Mouse (Mus musculus) lung, postnatal 36 days (tissue): ENCODE measurements at regions not wholly inside any gene's neighbourhood (a gene's known extent, or its start where the extent isn't known, plus 50 kb on each side); places are given as distances from the start of the nearest gene placed in this dataset.

Source experiments
- DNase-seq: peaks from one replicate; pipeline ENCODE4 v3.0.0; 2022; ENCODE audit warnings: mixed read lengths

DNA sequence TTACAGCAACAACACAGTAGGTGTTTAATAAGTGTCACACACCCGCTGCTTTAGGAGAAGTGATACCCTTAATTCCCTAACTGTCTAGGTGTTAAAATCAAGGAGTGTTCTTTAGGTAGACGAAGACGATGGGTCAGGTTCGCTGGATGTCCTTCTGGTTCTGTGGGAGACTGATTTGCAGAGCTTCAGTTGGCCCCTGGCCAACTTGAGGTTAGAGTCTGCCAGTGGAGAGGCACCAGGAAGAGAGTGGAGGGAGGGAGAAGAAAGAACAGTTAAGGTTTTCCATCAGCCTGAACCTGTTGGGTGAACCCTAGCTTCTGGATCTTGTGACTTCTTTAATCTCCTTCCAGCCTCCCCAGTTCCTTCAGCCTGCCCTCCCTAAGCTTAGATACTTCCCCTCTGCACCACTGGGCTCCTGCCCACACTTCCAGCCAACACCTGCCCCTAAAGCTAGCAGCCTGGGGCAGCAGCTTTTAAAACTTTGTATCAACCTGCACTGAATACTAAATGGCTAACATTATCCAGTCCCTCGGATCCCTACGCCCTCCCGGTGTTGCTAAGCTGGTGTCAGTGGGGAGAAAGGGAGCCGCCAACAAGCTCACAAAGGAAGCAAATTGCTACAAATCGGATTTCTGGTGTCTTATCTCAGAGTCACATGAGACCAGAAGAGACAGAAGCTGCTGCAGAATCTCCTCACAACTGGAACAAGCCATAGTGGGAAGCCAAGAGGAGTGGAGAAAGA, 62.1 kb upstream of the Adgrl1 start:
- peak; percentile 12 for DNase-seq

DNA sequence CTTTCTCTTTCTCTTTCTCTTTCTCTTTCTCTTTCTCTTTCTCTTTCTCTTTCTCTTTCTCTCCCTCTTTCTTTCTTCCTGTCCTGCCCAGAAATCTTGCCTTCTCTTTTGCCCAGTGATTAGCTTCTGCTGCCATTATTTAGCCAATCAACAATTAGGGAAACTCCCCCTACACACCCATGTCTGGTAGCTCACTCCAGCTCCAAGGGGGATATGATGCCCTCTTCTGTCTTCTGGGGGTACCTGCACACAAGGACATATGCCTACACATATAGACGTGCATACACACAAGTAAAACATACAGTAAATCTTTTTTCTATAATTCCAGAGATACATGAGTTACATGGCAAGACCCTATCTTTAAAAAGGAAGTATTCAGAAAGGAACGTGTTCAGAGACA, 70.1 kb upstream of the Adgrl1 start:
- DNase-seq = no peak

DNA sequence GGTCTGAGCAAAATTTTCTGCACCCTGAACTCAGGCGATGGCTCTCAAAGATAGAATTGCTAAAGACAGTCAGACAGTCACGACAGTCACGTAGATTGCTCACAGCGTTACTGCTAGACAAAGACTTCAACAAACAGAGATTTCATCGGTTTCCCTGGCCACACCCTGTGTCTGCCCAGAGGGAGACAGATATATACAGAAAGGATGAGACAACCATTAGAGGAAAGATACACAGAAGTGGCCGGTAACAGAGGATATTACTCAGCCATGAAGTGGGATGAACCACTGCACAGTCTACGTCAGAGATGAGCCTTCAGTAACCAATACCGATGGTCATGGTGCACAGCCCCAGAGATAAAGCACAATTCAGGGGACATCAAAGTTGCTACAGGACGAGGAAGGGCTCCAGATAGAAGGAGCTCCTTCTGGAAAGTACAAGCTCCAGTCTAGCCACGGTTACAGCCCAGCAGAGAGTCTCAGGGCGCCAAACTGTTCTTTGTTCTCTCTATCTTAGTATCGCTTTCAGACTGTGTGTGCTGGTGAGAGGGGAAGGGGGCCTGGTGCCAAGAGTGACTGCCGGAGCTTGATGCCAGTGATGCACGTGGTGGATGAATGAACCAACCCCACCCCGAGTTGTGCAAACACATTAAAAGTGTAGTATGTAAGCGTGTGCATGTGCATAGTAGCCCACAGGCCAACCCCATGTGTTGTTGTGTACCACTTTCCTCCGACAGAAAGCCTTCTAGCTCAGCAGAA, 74.8 kb upstream of the Adgrl1 start:
- peak; percentile 75 for DNase-seq

DNA sequence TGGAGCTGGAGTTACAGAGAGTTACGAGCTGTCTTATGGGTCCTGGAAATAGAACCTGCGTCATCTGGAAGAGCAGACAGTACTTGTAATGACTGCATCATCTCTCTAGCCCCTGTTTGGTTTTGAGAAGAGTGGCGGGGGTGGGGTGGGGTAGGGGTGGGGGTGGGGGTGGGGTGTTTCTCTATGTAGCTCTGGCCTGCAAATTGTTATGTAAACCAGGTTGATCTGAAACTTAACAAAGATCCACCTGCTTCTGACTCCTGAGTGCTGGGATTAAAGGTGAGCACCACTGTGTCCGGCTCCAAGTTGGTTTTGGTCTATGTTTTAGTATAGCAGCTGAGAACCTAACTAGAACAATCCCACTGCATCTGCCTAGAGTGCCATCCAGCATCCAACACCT, 78.0 kb upstream of the Adgre5 start:
- DNase-seq = no peak

DNA sequence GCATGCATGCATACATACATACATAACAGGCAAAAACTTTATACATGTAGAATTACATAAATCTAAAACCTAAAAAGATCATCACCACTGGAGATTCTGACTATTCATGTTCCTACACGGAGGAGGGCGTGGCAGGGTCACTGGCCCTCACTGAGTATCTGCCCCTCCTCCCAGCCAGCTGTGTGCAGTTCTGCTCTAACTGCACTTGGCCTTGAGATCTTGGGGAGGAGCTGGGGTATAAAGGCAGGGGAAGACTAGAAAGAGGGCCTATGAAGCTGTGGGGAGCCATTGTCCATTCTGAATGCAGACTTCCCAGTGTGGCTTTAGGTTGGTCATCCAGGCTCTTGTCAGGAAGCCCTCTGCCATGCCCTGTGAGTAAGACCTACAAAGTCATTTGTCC, 69.5 kb upstream of the Adgre5 start:
- no peak for DNase-seq

DNA sequence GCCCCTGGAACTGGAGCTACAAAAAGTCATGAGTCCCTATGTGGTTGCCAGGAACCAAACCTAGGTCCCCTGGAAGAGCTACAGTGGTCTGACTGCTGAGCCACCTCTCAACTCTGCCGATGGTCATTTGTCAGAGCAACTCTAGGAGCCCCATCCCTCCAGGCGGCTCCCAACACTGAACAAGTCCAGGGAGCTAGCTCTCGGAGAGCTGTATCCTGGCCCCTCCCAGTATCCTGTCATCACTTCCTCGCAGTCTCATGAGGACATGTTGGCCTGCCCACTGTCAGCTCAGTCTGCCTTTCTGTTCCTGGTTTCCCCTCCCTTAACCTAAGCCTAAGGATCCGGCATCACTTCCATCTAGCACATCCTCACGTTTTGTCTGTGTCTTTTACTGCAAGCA, 64.5 kb upstream of the Adgre5 start:
- peak; percentile 81 for DNase-seq

DNA sequence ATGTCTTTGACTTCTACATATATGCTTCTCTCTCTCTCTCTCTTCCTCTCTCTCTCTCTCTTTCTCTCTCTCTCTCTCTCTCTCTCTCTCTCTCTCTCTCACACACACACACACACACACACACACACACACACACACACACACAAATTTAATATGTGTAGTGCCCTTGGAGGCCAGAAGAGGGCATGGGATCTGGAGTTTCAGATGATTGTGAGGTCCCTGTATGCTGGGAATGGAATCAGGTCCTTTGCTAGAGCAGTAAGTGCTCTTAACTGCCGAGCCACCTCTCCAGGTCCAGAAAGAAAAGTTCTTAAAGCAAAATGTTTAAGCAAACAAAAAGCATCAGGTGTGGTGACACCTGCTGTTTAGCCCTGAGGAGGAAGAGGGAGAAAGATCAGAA, 62.2 kb upstream of the Adgre5 start:
- peak; percentile 60 for DNase-seq

DNA sequence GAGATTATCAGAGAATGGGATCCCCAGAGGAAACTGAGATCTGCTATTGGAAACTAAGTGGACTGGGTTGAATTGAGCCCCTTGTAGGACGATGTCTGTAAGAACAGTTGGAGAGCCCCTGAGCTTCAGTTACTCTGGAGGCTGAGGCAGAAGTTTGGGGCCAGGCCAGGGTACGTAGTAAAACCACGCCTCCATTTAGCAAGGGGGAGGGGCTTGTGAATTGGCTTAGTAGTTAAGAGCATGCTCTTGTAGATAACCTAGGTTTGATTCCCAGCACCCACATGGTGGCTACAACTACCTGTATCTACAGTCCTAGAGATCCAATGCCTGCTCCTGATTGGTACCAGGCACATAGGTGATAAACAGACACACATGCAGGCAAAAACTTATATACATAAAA, 61.4 kb upstream of the Adgre5 start:
- DNase-seq = no peak

DNA sequence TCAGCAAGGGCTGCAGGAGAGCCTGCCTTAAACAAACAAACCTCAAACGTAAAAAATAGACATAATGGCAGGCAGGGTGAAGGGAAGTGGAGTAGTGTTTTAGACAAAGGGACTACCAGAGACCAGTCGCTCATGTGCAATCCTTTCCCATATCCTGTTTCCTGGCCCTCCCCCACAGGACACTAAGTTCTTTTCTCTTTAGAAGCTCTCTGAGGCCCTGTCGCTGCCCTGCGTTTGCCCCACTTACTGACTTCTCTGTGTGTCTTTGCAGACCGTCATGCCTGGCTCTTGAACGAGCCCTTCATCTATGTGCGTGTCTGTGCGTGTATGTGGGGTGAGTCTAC, 58.5 kb upstream of the Adgre5 start:
- peak; percentile 65 for DNase-seq

DNA sequence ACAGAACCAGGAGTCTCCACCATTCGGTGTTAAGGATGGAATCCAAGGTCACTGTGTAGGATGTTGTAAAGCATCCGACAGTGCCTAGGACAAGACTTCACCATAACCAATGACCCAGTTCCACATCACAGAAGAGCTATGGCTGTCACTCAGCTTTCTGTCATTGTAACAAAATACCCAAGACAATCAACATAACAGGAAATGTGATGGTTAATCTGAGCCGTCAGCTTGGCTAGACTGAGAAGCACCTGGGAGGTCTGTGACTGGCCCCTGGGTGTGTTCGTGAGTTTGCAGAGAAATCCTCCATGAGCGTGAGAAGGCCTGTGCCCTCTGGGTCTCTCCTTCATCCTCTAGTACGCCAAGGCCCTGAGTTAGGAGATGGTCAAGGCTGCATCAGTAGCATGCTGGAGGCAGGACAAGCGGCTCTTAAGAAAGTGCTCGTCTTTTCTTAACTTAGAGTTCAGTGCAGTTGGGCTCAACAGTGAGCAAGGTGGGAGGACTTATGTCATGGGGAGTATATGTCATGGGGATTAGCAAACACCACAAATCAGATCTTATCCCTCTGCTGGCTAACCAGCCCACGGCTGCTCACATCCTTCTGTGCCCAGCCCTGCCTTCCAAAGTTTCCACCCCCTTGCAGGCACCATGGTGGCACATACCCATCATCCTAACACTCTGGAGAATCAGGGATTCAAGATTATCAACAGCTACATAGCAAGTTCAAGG, 57.9 kb upstream of the Adgre5 start:
- no peak for DNase-seq

DNA sequence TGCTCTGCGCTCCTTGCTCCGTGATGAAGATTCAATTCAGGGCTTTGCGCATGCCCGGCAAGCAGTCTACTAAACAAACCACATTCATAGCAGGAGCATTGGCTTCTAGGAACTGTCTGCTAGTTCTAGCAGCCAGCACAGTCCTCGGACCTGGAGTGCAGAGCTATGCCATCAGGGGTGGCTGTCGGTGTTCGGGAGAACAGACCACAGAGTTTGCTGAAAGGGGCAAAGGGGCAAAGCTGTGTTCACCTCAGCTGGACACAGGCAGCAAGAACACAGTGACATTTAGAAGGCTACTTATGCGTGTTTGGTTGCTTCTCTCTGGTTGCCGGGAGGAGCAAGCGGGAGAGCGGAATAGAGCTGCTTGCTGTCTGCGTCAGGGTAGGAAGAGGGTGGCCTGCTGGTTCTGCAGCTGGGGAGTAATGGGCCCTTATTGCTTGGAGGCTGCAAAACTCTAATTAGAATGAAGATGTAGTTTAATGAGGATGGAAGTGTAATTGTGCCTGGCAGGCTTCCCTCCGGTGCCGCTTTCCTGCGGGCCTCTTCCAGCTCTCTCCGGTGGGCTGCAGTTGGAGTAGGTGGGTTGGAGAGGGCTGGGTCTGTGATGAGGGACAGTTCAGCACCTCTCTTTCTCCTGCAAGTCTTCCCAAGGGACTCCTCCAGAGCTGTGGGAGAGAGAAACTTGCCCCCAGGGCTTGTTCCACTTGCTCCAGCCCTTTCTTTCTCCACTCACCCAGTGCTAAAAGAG, 52.5 kb upstream of the Adgre5 start:
- no peak for DNase-seq
